7 mouse cellular contexts compared by ENCODE assay signal in genomic region chr3:144425041-144425448, GRCm38 (mm10).
DNase-seq lines count a peak whose midpoint lies in the region.

No protein-coding gene starts in this region.

- peak; percentile 37 to 49 for DNase-seq in kidney, postnatal 4 days
- DNase-seq in kidney, adult 18-20 months, result no peak
- DNase-seq in cerebellum, postnatal 25 days, result peak; percentile 13 to 41
- peak; percentile 72 for DNase-seq in layer of hippocampus, adult 11-12 months (ENCODE audit: low spot score)
- peak; percentile 70 to 83 for DNase-seq in right cerebral cortex, adult 2 months (ENCODE audit: low spot score in 2 of 2)
- no peak for DNase-seq in natural killer cell, adult 2 months (ENCODE audit: low spot score in 2 of 2)
- no peak for DNase-seq in ovary, adult 18-20 months (ENCODE audit: low spot score)

Comparison
In these comparisons a context has a peak if more than half of its experiments do, and no peak if none do; other contexts are left out.
1. DNase-seq: peak in kidney, postnatal 4 days (2 of 2), cerebellum, postnatal 25 days (2 of 2), layer of hippocampus, adult 11-12 months (single experiment) and right cerebral cortex, adult 2 months (2 of 2); none in kidney, adult 18-20 months (single experiment), natural killer cell, adult 2 months (0 of 2) and ovary, adult 18-20 months (single experiment).